Mouse (Mus musculus) heart, postnatal 4 days (tissue): ENCODE results near the gene Osmr. TPM values are rescaled to one million over a fixed set of nuclear protein-coding genes. Genes with fewer than 3 reads are reported as not detected.
A peak's percentile ranks its signal among the peaks of the same experiment; 100 is the strongest.

ENCODE experiments used
- DNase-seq: peaks from one replicate; pipeline ENCODE4 v3.0.0; 2021
- total RNA-seq, 2 experiments: library from RNA; stranded (reverse); gene quantifications; 2 replicates each; pipeline ENCODE4 v1.2.3; 2021

The Osmr gene
- total RNA-seq: 1 to 10 TPM; 7.7 to 8.4 TPM

DNA sequence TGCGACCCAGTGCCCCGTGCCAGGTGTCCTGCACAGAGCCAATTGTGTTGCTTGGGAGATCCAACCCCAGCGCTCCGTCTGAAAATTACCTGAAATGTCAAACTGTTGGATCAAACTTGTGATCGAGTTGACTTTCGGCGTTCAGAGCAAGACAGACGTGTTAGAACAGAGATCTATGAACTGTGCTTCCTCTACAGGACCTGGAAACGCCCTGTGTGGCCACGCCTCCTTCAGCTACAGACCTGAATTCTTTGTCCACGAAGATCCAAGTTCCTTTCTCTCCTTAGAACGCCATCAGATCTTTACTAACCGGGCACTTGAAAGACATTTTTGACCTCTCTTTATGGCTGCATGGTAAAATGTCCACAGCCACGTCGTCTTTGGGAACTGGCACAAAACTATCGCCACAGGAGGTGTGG lies at the start of gene Osmr:
TSS of gene Osmr (minus strand) at position 369 of the 419 bp plus-strand sequence.
- no peak for DNase-seq

- DNase-seq: no peak
These were observed 44.6 kb upstream of the Osmr start for GRCm38 (mm10) chr15:6919406-6919805.

- no peak for DNase-seq
These were observed 39.4 kb upstream of the Osmr start for GRCm38 (mm10) chr15:6914163-6914562.

- peak; percentile 95 for DNase-seq
These were observed 34.9 kb upstream of the Osmr start for GRCm38 (mm10) chr15:6909669-6910068.

GRCm38 (mm10) chr15:6909084-6909483 lies 34.3 kb upstream of the Osmr start:
- no peak for DNase-seq

DNA sequence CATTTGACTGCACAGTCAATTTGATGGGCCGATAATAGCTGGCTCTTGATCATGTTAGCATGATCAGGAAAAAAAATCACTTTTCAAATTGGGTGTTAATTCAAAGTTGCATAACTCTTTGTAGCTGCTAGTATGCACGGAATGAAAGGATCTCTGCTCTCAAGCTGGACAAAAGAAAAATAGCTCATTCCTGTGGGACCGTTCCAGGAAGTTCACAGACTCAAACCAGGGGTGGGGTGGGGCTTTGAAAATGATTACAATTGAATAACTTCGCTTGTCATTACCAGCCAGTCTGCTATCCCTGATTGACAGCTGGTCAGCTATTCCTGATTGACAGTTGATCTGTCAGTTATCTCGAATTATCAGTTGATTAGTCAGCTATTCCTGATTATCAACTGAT lies 33.8 kb upstream of the Osmr start:
- no peak for DNase-seq

DNA sequence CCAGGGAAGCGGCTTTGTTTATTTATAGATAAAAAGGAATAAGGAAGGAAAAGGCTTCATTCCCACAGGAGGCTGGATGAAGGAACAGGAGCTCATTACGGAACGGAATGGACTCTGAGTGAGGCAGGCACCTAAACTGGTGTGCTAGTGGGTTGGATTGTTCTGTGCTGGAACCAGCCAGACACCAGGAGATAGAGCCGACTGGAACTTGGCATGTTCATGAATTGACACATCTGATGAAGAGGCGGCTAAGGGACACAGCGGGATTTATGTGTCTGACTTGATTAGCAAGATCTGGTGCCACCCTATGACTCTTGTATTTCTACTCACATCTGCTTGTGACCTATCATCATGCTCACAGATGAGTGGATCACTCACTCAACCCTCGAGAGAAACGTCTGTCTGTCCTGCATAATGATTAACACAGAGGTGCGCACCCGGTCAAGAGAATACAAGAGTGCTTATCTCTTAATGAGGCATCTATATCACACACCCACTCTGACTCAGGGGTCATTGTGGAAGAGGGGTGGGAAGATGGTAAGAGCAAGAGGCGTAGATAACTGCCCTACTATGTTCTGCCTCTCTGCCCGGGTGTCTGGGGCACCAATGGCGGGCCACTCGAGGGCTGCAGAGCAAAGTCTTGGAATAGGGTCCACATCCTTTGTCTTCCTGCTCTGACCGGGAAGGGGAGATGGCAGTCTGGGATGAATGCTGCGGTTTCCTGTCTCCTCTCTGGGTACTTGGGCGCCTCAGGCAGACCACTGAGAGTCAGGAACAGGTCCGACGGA lies 31.7 kb upstream of the Osmr start:
- no peak for DNase-seq

DNA sequence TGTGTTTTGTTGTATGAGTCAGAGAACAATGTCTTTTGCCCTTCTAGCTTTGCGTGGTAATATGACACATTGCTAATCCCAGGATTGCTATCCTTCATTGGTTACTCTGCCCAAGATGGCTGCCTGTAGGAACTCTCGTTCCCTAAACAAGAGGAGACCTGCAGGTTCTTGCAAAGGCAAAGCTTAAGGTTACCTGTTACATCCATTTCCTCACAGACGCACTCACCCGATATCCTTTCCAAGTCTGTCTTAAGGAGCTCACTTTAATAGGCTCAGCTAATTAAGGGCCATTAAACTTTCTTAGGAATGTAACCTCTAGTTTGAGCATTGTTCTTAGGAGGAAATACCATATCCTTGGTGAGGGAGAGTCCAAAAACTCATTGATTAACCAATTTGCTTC lies 31.0 kb upstream of the Osmr start:
- no peak for DNase-seq

GRCm38 (mm10) chr15:6903286-6903975 lies 28.7 kb upstream of the Osmr start:
- no peak for DNase-seq

DNA sequence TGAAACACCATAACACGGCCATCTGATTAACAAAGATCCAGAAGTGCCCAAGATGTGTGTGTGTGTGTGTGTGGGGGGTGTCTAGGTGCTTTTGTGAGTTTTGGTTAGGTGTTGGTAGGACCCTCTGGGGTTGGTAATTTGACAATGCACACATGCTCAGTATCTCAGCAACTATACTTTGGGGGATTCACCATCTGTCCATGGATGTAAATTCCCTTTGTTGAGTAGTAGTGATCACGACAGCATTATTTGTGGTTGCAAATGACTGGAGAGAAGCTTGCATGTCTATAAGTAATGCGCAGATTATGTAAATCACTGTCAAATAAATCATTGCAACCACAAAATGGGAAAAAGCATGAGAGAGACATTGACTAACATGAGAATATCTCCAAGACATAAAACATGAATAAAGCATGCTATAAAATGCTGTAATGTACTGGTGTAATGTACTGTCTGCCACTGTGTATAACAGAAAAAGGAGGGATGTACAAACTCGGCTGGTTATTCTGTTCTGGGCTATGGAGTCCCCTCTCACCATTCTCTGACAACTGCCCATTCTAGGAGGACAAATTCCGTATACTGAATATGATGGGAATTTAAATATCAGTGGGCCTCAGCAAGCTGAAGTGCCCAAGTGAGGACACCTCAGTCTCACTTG lies 27.3 kb upstream of the Osmr start:
- DNase-seq: no peak

- no peak for DNase-seq
These were observed 26.5 kb upstream of the Osmr start for GRCm38 (mm10) chr15:6901236-6901635.

- DNase-seq: no peak
These were observed 9.5 kb upstream of the Osmr start for GRCm38 (mm10) chr15:6884260-6884659.

GRCm38 (mm10) chr15:6883816-6884215 lies 9.0 kb upstream of the Osmr start:
- peak; percentile 78 for DNase-seq

GRCm38 (mm10) chr15:6883091-6883490 lies 8.3 kb upstream of the Osmr start:
- DNase-seq: no peak

GRCm38 (mm10) chr15:6882180-6882579 lies 7.4 kb upstream of the Osmr start:
- DNase-seq: peak; percentile 55

GRCm38 (mm10) chr15:6881211-6881610 lies 6.4 kb upstream of the Osmr start:
- DNase-seq: no peak

- peak; percentile 85 for DNase-seq
These were observed 765 bp downstream of the Osmr start for GRCm38 (mm10) chr15:6873807-6874600.

DNA sequence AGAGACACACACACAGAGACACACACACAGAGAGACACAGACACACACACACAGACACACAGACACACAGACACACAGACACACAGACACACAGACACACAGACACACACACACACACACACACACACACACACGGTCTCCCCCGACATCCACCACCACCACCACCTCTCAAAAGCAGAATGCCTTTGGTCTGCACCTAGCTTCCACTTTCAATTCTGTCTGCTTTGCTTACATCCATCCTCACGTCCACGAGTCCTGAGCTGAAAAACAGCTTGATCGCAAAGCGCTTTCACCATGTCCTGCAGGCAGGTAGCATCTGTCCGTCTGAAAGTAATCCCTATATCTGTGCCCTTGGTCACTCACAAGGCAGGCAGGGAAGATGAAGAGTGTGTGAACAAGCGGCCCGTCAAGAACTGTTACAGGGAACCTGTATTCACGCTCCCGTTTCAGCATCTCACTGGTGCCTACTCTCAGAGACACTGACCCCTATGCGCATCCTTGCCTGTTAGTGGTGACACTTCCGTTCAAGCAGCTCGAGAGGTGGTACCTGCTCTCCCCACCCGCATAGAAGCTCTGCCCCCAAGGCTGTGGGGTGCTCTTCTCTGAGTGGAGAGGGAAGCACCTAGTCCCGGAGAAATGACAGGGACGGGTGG lies 1.5 kb downstream of the Osmr start:
- peak; percentile 26 for DNase-seq

DNA sequence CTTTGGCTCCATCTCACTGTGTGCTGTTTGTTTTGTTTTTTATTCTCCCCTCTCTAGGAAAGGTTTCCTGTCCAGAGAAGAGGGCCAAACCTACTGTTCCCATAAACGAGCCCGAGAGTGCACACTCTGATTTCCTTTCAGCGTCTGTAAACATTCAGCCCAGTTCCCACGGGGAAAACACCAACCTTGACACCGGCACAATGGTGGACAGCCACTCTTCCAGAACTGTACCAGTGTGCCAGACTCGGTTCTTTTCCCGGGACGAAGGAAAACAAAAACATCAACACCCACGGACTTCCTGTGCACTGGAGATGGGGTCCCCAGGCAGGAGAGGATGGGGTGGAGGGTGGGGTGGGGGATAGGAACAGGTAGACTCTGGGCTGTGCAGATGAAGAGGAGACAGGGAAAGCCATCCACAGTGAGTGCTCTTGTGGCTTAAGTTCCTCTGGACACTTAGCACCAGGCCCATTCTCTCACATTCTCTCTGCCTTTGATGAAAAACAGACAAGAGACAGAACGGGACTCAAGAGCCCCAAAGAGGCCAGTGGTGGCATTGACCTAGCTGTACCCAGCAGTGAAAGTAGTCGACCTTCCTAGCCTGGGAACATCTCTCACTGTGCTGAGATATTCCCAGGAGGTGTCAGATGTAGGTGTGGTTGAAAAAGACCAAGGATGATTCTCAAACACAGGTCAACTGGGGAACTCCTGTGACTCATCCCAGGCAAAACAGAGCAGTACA lies 3.0 kb downstream of the Osmr start:
- no peak for DNase-seq

DNA sequence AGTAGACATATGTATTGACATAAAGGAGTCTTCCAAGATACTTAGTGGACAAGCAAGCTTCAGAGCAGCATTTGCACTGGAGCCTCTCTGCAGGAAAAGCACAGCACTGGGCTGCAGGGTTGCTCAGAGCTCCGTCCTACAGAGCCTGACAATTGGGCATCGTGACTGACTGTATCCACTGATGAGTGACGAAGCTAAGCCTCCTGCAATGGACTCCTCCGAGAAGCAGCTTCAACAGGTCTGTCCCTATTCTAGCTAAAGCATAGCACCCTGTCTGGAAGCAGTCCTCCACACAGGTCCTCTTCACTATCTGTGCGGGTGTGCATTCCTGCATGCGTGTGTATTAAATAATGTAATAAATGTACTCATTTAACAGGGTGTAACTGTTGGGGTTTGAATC lies 7.9 kb downstream of the Osmr start:
- DNase-seq: no peak

DNA sequence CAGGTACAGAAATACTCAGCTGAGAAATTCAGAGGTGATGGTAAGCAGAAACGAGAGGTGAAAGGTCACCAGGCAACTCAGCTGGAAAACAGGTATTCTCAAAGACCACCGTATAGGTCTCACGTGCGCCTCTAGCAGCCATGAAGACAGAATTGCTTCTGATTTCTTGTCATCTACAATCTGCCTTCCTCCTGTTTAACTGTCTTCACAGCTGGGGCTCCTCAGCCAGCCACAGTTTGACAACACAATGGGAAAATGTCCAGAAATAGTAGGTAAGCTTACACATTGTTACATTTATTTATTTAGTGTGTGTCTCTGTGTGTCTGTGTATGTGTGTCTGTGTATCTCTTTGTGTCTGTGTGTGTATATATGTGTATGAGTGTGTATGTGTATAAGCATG lies 12.6 kb downstream of the Osmr start:
- DNase-seq: no peak
